Mouse (Mus musculus) bone marrow, adult 2 months (tissue): ENCODE measurements around the gene Gm4981. TPM values are rescaled to one million over a fixed set of nuclear protein-coding genes. Genes with fewer than 3 reads are reported as not detected.

ENCODE experiments used
- H3K27ac ChIP-seq: fragments of 200-500 bp; 2 replicates; pipeline ENCODE4 v1.5.1; 2012; ENCODE audit warnings: low read depth, mild to moderate bottlenecking, control low read depth, inconsistent platforms, low read length; ENCODE audit not compliant: control insufficient read depth, poor library complexity, insufficient read depth
- H3K4me1 ChIP-seq: fragments of 200-500 bp; 2 replicates; pipeline ENCODE4 v1.6.1; 2011; ENCODE audit warnings: low read length; ENCODE audit not compliant: control insufficient read depth, insufficient read depth
- H3K4me3 ChIP-seq: fragments of 200-500 bp; replicated peaks from 2 replicates; pipeline ENCODE3; 2011; ENCODE audit warnings: mild to moderate bottlenecking, low read depth, low read length, control low read depth; ENCODE audit not compliant: control insufficient read depth
- CTCF ChIP-seq: fragments of 200-500 bp; IDR thresholded peaks from 2 replicates; pipeline ENCODE4 v1.5.1; 2011; ENCODE audit warnings: low read length, control low read depth; ENCODE audit not compliant: control insufficient read depth, insufficient read depth
- POLR2A ChIP-seq: fragments of 200-500 bp; IDR thresholded peaks from 2 replicates; pipeline ENCODE4 v1.6.1; 2011; ENCODE audit warnings: low read depth, mild to moderate bottlenecking, control low read depth, low read length, borderline replicate concordance; ENCODE audit not compliant: control insufficient read depth
- WGBS: fragments of 180-500 bp; shearing (Covaris S2); methylation state at CpG from one replicate; pipeline ENCODE4 v1.1.7; 2018; 5-methylcytosine and 5-hydroxymethylcytosine counted together
- polyA plus RNA-seq: library from polyadenylated mRNA; stranded (reverse); fragments of >200 nt; gene quantifications from 2 replicates; pipeline ENCODE4 v1.2.4, GENCODE M21; 2011; ENCODE audit warnings: low replicate concordance; ENCODE audit not compliant: missing spikeins, insufficient read depth, insufficient read length

Gm4981 gene
- polyA plus RNA-seq, 1 experiment, result not detected

GRCm38 (mm10) chr10:58209710-58210467 is 26.6 kb downstream of the Gm4981 start:
- no peak overlapping the region for H3K27ac ChIP-seq
- WGBS, result 57% methylated on average over 2 of the region's 2 CpGs
- no peak overlapping the region for H3K4me3 ChIP-seq
- H3K4me1 ChIP-seq, result no peaks in the 10 kb centered on the region
- TF ChIP-seq POLR2A, result no peak
- TF ChIP-seq CTCF, result no peak

- Histone ChIP-seq H3K4me1 (no peaks in the 10 kb centered on the region), H3K4me3 (no peak overlapping the region), H3K27ac (no peak overlapping the region)
- 81% methylated on average over 4 of the region's 4 CpGs for WGBS
- TF ChIP-seq POLR2A (no peak), CTCF (no peak)
Observed at GRCm38 (mm10) chr10:58206639-58207404, 29.7 kb downstream of the Gm4981 start.

- TF ChIP-seq POLR2A, result no peak
- TF ChIP-seq CTCF, result no peak
- WGBS, result 33% methylated on average over 1 of the region's 1 CpGs
- H3K27ac ChIP-seq, result no peak overlapping the region
- no peak overlapping the region for H3K4me3 ChIP-seq
- no peaks in the 10 kb centered on the region for H3K4me1 ChIP-seq
Observed at GRCm38 (mm10) chr10:58205986-58206385, 30.5 kb downstream of the Gm4981 start.

Other genes starting within 250 kb of the Gm4981 start
- not detected in 2 replicates for gene AW822073, start 11.8 kb downstream of the Gm4981 start, polyA plus RNA-seq
- gene Duxf3, start 4.0 kb downstream of the Gm4981 start, polyA plus RNA-seq, result not detected in 2 replicates
- gene Gcc2, start 18.8 kb upstream of the Gm4981 start, polyA plus RNA-seq, result 8.0 and 8.8 TPM in 2 replicates
- 31.6 and 44.1 TPM in 2 replicates for gene Lims1, start 86.8 kb upstream of the Gm4981 start, polyA plus RNA-seq
- gene Ranbp2, start 210.2 kb upstream of the Gm4981 start, polyA plus RNA-seq, result 17.0 and 19.9 TPM in 2 replicates